Mouse (Mus musculus) T-cell, adult 2 months (primary cell): ENCODE measurements around the gene Gal3st2.
"Not testable (repeated sequence)": the region's sequence is repeated elsewhere in the genome, so short reads cannot be mapped to it uniquely, and the experiment has no call there.

ENCODE experiments used
- DNase-seq: peaks from one replicate; pipeline ENCODE4 v3.0.0; 2022; ENCODE audit warnings: low spot score

The Gal3st2 gene

GRCm38 (mm10) chr1:93861048-93861447, at the start of gene Gal3st2:
Gal3st2 (plus strand) TSS chr1:93861306.
- DNase-seq, result not testable (repeated sequence)

DNA sequence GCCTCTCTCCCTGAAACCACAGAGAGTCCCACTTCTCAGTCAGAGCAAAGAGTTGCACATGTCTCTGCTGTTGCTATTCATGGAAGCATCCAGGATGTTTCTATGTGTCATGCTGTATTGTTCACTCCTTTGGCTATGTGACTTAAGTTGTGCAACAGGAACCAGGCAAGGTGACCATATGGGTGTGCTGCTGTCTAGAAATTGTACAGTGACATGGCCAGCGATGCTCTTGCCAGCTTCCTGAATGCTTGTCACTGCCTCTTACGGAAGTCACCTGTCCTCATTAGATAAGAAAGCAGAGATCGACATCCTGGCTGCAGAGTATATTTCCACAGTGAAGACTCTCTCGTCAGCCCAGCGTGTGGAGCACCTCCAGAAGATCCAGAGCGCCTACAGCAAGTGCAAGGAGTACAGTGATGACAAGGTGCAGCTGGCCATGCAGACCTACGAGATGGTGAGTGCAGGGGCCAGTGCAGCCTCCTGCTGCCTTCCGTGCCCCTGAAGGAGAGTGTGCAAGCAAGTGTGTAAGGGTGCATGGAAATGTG, 49.5 kb upstream of the Gal3st2 start:
- no peak for DNase-seq

DNA sequence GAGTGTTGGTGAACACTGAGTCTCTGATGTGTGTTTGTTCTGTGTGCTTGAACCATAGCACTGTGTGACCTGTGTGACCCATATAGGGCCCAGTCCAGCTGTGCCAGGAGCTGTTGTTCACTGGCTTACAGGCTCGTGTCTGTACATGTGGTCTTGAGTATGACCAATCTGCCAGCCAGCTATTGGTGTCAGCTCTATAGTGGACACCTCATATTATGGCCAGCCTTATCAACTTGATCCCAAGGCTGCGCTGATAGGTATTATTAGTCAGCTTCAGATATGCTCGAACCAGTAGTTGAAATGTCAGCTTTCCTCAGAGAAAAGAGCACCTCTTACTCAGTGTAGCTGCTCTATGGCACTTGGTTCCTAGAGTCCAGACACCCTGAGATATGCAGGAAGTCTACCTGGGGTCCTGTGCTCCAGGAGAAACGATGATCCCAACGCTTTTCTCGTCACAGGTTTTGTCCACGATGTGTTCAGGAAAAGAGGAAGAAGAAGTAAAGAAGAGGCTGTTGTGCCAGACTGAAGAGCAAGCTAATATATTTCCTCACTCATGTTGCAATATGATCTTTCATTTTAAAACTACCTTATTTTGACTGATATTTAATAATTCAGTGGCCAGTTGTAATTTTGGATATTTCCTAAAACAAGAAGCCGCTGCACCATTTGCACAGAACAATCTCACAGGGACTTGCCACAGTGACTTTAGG, 43.1 kb upstream of the Gal3st2 start:
- no peak for DNase-seq

DNA sequence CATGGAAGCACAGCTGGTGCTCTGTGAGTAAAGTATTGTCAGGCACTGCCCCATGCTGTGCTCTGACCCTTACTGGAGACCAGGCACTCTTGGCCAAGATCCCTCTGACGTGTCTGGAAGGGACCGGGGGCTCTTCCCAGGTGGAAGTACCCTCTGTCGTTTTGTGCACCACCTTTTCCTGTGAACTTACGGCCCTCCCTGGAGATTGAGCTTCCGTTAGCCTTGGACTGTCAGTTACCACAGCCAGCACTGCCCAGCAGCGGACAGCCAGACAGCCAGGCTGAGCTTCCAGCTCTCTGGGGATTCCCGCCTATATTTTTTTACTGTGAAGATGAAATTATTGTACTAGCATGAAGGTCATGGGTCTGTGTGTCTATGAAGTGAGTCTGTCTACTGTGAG, 42.4 kb upstream of the Gal3st2 start:
- no peak for DNase-seq

DNA sequence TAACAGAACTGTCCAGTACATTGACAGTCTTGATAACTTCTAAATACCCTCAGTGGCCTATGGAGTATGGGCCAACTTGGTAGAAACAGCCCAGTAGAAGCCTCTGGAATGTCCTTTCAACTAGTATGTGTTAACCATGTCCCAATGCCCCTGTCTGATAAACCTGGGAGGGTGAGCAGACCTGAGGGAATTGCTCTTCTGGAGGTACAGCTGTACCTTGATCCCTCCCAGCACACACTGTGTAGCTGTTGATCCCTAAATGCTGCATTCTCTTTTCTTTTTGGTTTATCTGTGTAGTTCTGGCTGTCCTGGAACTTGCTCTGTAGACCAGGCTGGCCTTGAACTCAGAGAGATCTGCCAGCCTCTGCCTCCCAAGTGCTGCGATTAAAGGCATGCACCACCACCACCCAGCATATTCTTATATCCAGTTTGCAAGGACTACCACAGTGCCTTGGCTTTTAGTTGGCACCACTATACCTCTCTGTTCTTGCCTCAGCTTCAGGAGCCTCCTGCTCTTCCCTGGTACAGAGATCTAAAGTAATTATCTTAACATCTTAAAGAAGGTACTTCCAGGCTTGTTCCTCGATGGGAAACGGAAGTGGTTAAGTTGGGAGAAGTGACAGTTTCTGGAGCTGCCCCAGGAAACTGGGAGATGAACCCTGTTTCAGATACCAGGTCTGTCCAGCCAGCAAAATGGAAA, 37.2 kb upstream of the Gal3st2 start:
- DNase-seq, result no peak

DNA sequence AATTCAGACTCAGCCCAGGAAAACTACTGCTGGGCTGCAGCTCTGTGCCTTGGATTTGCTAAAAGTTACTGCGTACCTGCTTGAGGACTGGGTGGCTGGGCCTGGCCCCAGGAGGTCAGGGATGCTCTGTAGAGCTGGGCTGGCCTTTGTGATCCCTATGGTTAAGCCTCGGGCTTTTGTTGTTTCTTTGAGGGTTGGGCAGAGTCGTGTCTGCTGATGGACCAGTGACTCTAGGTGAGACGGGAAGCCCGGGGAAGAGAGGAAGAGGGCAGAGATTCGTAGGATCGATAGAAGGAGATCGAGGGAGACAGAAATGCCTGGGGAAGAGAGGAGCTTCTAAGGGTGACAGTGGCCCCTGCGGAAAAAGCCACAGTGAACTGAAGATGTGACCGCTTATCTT, 36.5 kb upstream of the Gal3st2 start, which contains the start of gene D2hgdh:
Gene D2hgdh, plus strand, starts transcription at position 301 of the 400 bp plus-strand sequence.
- no peak for DNase-seq

DNA sequence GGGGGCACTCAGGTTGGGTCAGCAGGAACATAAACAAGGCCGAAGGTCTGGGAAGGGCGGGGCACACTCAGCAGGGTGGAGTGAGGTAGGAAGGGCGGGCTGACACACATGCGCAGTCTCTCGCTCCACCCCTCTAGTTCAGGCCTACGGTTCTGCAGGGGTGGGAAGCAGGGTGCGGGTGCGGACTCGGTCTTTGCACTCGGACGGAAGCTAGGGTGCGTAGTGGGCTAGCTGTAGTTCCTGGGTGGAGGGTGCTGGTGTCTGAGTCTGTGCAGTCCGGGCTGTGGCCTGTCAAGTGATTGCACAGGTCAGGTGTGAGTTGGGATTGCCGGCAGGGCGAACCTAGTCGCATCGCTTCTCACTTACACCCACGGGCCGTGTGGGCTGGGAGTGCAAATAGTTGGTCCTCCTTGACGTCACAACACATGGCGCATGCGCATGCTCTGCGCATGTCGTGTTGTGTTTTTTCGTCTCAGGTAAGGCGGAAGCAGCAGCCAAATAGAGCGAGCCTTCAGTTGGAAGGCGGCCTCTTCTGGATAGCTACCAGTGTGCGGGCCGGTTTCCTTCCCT, 35.9 kb upstream of the Gal3st2 start:
- peak; percentile 96 for DNase-seq

DNA sequence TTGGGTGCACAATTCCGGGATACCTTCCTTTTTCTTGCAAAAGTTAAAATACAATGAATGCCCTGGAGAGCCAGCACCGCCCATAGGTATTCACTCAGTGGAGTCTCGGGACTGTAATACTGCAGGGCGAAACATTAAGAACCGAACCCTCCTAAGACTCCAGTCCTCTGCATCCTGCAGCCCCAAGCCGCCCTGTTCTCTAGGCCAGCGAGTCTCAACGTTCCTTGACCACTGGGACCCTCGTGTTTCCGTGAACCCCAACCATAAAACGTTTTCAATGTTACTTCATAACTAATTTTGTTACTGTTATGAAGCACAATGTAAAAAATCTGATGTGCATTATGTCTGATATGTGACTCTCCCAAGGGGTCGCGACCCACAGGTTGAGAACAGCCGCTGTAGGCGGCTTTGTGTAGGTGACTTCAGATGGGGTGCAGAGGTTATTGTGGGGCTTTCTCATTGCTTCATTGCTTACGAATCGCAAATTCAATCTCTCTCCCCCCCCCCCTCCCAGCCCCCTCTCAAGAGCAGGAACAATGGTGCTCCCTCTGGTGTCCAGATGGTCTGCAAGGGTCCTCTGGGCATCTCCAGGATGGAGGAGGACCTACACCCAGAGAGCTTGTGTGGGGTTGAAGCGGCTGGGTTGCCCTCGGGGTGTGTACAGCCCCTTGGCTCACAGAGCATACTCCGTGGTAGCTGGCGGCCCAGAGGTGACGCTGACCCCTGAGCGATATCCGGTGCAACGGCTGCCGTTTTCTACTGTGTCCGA, 35.2 kb upstream of the Gal3st2 start:
- DNase-seq, result no peak

DNA sequence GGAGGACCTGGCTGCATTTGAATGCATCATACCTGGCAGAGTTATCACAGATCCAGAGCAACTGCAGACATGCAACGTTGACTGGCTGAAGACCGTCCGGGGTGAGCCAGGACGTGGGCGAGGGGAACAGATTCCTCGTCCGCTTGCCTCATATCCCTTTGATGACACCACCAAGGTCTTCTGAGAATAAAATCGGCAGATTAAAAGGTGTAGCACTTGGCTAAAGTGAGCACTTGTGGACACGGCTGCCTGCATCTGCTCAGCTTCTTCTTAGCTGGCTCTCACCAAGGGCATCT, 34.6 kb upstream of the Gal3st2 start:
- no peak for DNase-seq

- DNase-seq, result not testable (repeated sequence)
Observed at GRCm38 (mm10) chr1:93832754-93833360, 28.2 kb upstream of the Gal3st2 start.

- no peak for DNase-seq
Observed at GRCm38 (mm10) chr1:93834671-93835150, 26.4 kb upstream of the Gal3st2 start.

DNA sequence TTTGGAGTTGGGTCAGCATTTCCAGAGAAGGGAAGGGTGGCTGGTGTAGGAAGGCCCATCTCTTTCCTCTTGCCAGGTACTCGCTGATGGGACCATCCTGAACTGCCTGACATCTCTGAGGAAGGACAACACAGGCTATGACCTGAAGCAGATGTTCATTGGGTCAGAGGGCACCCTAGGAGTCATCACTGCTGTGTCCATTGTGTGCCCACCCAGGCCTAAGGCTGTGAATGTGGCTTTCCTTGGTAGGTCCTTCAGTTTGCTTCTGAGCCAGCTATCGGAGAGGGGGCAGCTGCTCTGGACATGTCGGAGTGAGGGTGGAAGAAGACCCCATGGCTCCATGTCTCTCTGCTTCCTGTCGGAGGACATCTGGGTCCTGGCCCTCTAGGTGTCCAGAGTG, 25.9 kb upstream of the Gal3st2 start:
- DNase-seq, result no peak

GRCm38 (mm10) chr1:93835876-93836531, 25.1 kb upstream of the Gal3st2 start:
- no peak for DNase-seq

GRCm38 (mm10) chr1:93836532-93836913, 24.6 kb upstream of the Gal3st2 start:
- DNase-seq, result no peak

GRCm38 (mm10) chr1:93837335-93837734, 23.8 kb upstream of the Gal3st2 start:
- no peak for DNase-seq

DNA sequence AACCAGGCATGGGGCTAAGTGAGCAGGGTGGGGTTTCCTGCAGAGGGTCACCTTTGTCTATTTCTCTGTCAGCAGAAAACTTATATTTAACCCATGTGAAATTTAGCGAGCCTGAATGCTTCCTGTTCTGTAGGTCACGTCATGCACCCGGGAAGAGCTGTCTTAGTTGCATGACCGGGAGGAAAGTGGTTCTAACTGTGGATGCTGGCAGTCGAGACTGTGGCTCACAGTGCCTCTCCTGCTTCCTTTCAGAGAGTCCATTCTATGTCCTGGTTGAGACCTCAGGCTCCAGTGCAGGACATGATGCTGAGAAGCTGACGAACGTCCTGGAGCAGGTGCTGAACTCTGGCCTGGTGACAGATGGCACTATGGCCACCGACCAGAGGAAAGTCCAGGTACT, 22.5 kb upstream of the Gal3st2 start:
- DNase-seq, result not testable (repeated sequence)

DNA sequence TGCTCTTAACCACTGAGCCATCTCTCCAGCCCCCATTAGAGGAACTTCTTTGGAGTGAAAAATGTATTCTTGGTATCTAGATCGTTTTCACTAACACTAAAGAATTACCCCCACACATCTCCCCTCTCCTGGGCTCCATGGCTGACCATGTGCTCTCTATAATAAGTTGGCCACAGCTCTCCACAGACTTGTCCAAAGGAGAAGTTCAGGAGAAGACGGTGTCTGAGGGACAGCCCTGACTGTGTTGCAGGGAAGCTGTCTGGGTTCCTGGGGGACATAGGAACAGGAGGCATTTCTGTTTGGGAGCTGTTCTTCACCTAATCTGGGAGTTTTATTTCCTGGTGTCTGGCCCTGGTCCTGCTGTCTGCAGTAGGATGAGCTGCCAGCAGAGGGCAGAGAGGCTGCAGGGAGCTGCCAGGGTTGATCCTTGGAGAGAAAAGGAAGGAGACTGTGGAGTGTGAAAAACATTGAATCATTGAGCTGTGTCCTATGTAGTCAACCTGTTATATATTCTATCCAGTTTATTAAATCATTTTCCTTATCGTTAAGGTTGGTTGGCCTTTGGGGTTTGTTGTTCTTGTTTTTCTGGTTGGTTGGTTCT, 15.2 kb upstream of the Gal3st2 start:
- not testable (repeated sequence) for DNase-seq

DNA sequence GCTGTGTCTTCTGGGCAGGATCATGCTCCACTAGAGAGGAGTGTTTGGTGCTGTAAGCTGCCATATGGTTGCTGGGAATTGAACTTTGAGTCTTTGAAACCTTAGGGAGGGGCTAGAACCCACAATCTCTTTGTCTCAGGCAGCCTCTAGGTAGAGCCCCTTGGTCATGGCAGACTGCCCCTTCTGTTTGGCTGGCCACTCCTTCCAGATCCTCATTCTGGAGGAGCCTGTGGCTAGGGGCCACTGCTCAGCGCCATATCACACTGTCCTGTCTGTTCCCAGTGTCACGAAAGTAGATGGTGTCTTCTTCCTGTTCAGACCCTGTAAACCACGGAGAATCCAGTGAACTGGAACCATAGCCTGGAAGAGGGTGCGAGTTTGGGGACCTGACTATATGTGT, 5.3 kb upstream of the Gal3st2 start:
- DNase-seq, result not testable (repeated sequence)

- no peak for DNase-seq
Observed at GRCm38 (mm10) chr1:93857370-93857769, 3.7 kb upstream of the Gal3st2 start.

- DNase-seq, result no peak
Observed at GRCm38 (mm10) chr1:93857991-93858390, 3.1 kb upstream of the Gal3st2 start.

- no peak for DNase-seq
Observed at GRCm38 (mm10) chr1:93859619-93860018, 1.5 kb upstream of the Gal3st2 start.
